Mouse (Mus musculus) liver, embryonic 12.5 days (tissue): Measurements from ENCODE around the gene Epsti1. TPM values are rescaled to one million over a fixed set of nuclear protein-coding genes. Genes with fewer than 3 reads are reported as not detected.

ENCODE experiments used
- ATAC-seq: fragments of 200-750 bp; cut with Nextera tagmentation; 2 replicates; pipeline ENCODE4 v1.8.0; 2017; ENCODE audit warnings: moderate number of reproducible peaks, mild to moderate bottlenecking, moderate library complexity
- H3K27ac ChIP-seq: fragments of 300-500 bp; sonication (generic); 2 replicates; pipeline ENCODE4 v1.5.1; 2016; ENCODE audit warnings: mild to moderate bottlenecking
- H3K27me3 ChIP-seq: fragments of 300-500 bp; sonication (generic); replicated peaks from 2 replicates; pipeline ENCODE4 v1.6.1; 2016; ENCODE audit warnings: mild to moderate bottlenecking, moderate library complexity
- H3K36me3 ChIP-seq: fragments of 300-500 bp; sonication (generic); 2 replicates; pipeline ENCODE4 v1.6.1; 2016; ENCODE audit warnings: mild to moderate bottlenecking, moderate library complexity
- H3K4me1 ChIP-seq: fragments of 300-500 bp; sonication (generic); 2 replicates; pipeline ENCODE4 v1.6.1; 2016
- H3K4me2 ChIP-seq: fragments of 300-500 bp; sonication (generic); 2 replicates; pipeline ENCODE4 v1.6.1; 2016; ENCODE audit warnings: mild to moderate bottlenecking, moderate library complexity
- H3K4me3 ChIP-seq: fragments of 300-500 bp; sonication (generic); 2 replicates; pipeline ENCODE4 v1.5.1; 2016; ENCODE audit warnings: mild to moderate bottlenecking, moderate library complexity
- H3K9ac ChIP-seq: fragments of 300-500 bp; sonication (generic); 2 replicates; pipeline ENCODE4 v1.6.1; 2016; ENCODE audit warnings: mild to moderate bottlenecking, moderate library complexity
- H3K9me3 ChIP-seq: fragments of 300-500 bp; sonication (generic); replicated peaks from 2 replicates; pipeline ENCODE4 v1.6.1; 2016; ENCODE audit warnings: mild to moderate bottlenecking, moderate library complexity
- WGBS: fragments of 180-500 bp; shearing (Covaris S2); methylation state at CpG from one replicate; pipeline ENCODE4 v1.1.7; 2016; ENCODE audit not compliant: insufficient replicate concordance; 5-methylcytosine and 5-hydroxymethylcytosine counted together
- polyA plus RNA-seq: library from polyadenylated mRNA; unstranded; fragments of >200 nt; fragmentation: Nextera tagmentation; extraction: Ambion mirVana; gene quantifications from 2 replicates; pipeline ENCODE4 v1.2.1, GENCODE M21; 2016

The Epsti1 gene
- polyA plus RNA-seq, 1 experiment from 2014 or later = 1.2 TPM

- Histone ChIP-seq H3K4me3 (no peak overlapping the region), H3K4me1 (no peaks in the 10 kb centered on the region), H3K4me2 (no peak overlapping the region), H3K36me3 (no peaks in the 10 kb centered on the region), H3K27me3 (no peaks in the 10 kb centered on the region), H3K9ac (no peak overlapping the region), H3K27ac (no peak overlapping the region), H3K9me3 (0 out of 2 replicates have a peak, but pooled peaks cover 3% of the 10 kb centered on the region)
- WGBS = 68% methylated on average over 11 of the region's 11 CpGs
- ATAC-seq = no peak
Observed at GRCm38 (mm10) chr14:78041886-78042526, 138.0 kb downstream of the Epsti1 start.

DNA sequence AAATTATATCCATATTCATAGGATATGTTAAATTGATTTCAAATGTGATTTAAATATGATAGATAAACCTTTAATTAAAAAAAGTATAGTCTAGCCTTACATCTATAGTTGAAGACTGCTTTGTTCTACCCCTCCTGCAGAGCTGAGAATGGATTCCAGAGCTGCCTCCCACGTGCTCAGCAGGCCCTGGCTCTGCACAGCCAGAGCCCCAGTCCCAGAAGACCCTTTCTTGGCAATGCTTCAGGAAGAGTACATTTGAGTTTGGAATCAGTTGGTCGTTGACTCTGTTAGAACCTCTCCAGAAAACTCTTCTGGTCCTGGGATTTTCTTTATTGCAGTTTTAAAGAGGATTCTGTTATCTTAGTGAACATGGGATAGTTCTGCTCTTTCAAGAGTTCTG lies 139.0 kb downstream of the Epsti1 start:
- no peaks in the 10 kb centered on the region for H3K27me3 ChIP-seq
- H3K4me3 ChIP-seq = no peak overlapping the region
- H3K36me3 ChIP-seq = no peaks in the 10 kb centered on the region
- WGBS = 19% methylated on average over 2 of the region's 2 CpGs
- no peak overlapping the region for H3K27ac ChIP-seq
- no peak overlapping the region for H3K9ac ChIP-seq
- no peaks in the 10 kb centered on the region for H3K4me1 ChIP-seq
- H3K9me3 ChIP-seq = 0 out of 2 replicates have a peak, but pooled peaks cover 3% of the 10 kb centered on the region
- no peak for ATAC-seq
- no peak overlapping the region for H3K4me2 ChIP-seq

DNA sequence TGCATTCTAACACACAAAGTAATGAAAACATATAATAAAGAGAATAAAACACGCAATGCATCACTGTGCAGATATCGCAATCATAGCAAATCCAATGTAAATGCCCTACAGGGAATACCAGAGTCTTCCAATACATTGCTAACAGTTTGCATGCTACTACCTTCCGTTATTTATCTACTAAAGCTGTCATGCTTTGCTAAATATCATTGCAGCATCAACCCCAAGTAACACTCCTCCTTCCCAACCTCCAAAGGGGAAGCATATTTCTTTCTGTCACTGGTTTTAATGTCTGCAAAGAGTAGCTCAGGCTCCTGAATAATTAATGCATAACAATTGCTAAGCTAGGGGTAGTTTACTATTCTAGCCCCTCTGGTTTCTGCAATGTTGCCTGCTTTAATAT lies 144.2 kb downstream of the Epsti1 start:
- no peak overlapping the region for H3K9ac ChIP-seq

GRCm38 (mm10) chr14:78048674-78049073 lies 144.6 kb downstream of the Epsti1 start:
- H3K9me3 ChIP-seq = no peaks in the 10 kb centered on the region
- H3K36me3 ChIP-seq = no peaks in the 10 kb centered on the region
- H3K4me3 ChIP-seq = no peak overlapping the region
- H3K4me1 ChIP-seq = no peaks in the 10 kb centered on the region
- no peak overlapping the region for H3K9ac ChIP-seq
- ATAC-seq = no peak
- H3K4me2 ChIP-seq = no peak overlapping the region
- 66% methylated on average over 4 of the region's 4 CpGs for WGBS
- no peak overlapping the region for H3K27ac ChIP-seq
- H3K27me3 ChIP-seq = no peaks in the 10 kb centered on the region

More for the DNA sequence above, 144.2 kb downstream of the Epsti1 start:
- Histone ChIP-seq H3K4me3 (no peak overlapping the region), H3K9me3 (no peaks in the 10 kb centered on the region), H3K36me3 (no peaks in the 10 kb centered on the region), H3K4me1 (no peaks in the 10 kb centered on the region), H3K27me3 (no peaks in the 10 kb centered on the region), H3K27ac (no peak overlapping the region), H3K4me2 (no peak overlapping the region)
- ATAC-seq = no peak
- 80% methylated on average over 3 of the region's 3 CpGs for WGBS

Other genes starting within 250 kb of the Epsti1 start
- gene Dnajc15, start 29.1 kb upstream of the Epsti1 start, polyA plus RNA-seq = 60.8 and 62.5 TPM in 2 replicates
- not detected in 2 replicates for gene Fam216b, start 184.8 kb downstream of the Epsti1 start, polyA plus RNA-seq